Mouse (Mus musculus): ENCODE data around the gene Farp2.

GRCm38 (mm10) chr1:93668791-93669548 lies 157.1 kb downstream of the Farp2 start:
- TF ChIP-seq CTCF (IDR thresholded peaks at IDR 0.05; ENCODE audit: extremely low read depth, insufficient read depth, low read length) (peak; percentile 47), POLR2A (IDR thresholded peaks at IDR 0.05; ENCODE audit: extremely low read depth, insufficient read depth, low read length) (no peak)

All from cortical plate, adult 2 months (tissue).